In the genomic region with DNA sequence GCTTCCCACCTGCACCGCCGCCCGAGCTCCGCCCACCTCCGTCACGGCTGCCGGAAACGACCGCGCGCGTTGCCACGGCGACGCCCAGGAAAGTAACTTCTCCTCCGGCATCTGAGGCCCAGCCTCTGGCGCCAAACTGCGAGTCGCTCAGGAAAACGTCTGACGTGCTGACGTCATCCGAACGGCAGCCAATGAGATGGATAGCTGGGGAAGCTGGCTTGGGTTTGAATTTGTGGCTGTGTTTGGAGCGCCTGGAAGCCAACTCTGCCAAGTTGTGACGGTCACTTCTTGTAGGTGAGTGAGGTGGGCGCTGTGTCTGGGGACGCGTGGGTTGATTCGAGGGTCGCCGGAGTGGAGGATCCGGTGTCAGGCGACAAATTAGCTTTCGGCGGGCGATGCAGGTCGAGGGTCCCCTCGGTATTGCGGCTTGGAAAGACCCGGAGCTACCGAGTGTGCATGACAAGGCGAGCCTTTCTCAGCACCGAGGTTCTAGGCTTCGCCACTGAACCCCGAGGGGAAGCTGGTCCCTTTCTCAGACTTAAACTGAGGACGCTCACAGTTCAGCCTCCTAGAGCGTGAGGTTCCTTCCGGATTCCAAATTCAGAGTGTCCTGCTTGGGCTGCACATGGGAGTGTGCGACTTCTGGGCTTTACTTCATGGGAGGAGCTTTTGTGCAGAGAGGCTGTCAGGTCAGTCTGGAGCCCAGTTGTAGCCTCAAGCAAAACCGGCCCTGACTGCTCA, we compare ENCODE assay signal across 8 mouse cellular contexts. TPM values are rescaled to one million over a fixed set of nuclear protein-coding genes. Genes with fewer than 3 reads are reported as not detected.
DNase-seq lines count a peak whose midpoint lies in the region; ATAC-seq and TF ChIP-seq lines count a peak whose summit lies in the region.

A gene (plus strand): TSS at position 139 of the 741 bp plus-strand sequence.
A gene (minus strand): TSS at position 149 of the 741 bp plus-strand sequence.

- peak within 1 kb of the TSS; percentile 70 for H3K9ac ChIP-seq in heart, embryonic 15.5 days
- peak within 1 kb of the TSS; percentile 95 for H3K9ac ChIP-seq in liver, embryonic 14.5 days (replicated peaks)
- H3K9ac ChIP-seq in neural tube, embryonic 11.5 days (ENCODE audit: low read length) = peak within 1 kb of the TSS; percentile 70
- H3K9ac ChIP-seq in stomach, postnatal 0 days (ENCODE audit: low read length) = peak within 1 kb of the TSS; percentile 69

- peak within 1 kb of the TSS; percentile 95 for H3K27ac ChIP-seq in forebrain, embryonic 10.5 days
- H3K27ac ChIP-seq in heart, embryonic 15.5 days = peak within 1 kb of the TSS; percentile 82
- H3K27ac ChIP-seq in liver, embryonic 14.5 days = peak within 1 kb of the TSS; percentile 77
- H3K27ac ChIP-seq in neural tube, embryonic 11.5 days (ENCODE audit: low read depth, low read length) = peak within 1 kb of the TSS; percentile 75; the same call in 1 of the 2 replicates
- H3K27ac ChIP-seq in stomach, postnatal 0 days (replicated peaks) = peak within 1 kb of the TSS; percentile 72

- H3K4me2 ChIP-seq in heart, embryonic 15.5 days = peak within 1 kb of the TSS; percentile 67
- peak within 1 kb of the TSS; percentile 88 for H3K4me2 ChIP-seq in liver, embryonic 14.5 days (ENCODE audit: low read depth)
- H3K4me2 ChIP-seq in neural tube, embryonic 11.5 days (ENCODE audit: low read depth) = peak within 1 kb of the TSS; percentile 62
- peak within 1 kb of the TSS; percentile 66 for H3K4me2 ChIP-seq in stomach, postnatal 0 days (replicated peaks; ENCODE audit: low read depth)

- TF ChIP-seq EP300 in liver, embryonic 14.5 days (IDR thresholded peaks at IDR 0.05; ENCODE audit: low read depth) = no peak
- no peak for TF ChIP-seq EP300 in stomach, postnatal 0 days (optimal IDR thresholded peaks at IDR 0.05)

- 0 out of 2 replicates have a peak, but pooled peaks cover 4% of the 10 kb centered on the region for H3K36me3 ChIP-seq in forebrain, embryonic 10.5 days (replicated peaks)
- H3K36me3 ChIP-seq in heart, embryonic 15.5 days = no peaks in the 10 kb centered on the region
- H3K36me3 ChIP-seq in liver, embryonic 14.5 days (replicated peaks; ENCODE audit: control insufficient read depth, insufficient read depth, low read depth) = no peaks in the 10 kb centered on the region
- H3K36me3 ChIP-seq in neural tube, embryonic 11.5 days (ENCODE audit: control insufficient read depth, insufficient read depth, low read length) = no peaks in the 10 kb centered on the region
- no peaks in the 10 kb centered on the region for H3K36me3 ChIP-seq in stomach, postnatal 0 days (ENCODE audit: control insufficient read depth, insufficient read depth, low read length)

- peak within 1 kb of the TSS; percentile 82 for H3K4me3 ChIP-seq in forebrain, embryonic 10.5 days
- H3K4me3 ChIP-seq in heart, embryonic 15.5 days = peak within 1 kb of the TSS; percentile 81
- peak within 1 kb of the TSS; percentile 90 to 95 for H3K4me3 ChIP-seq in liver, embryonic 14.5 days (ENCODE audit: insufficient read depth in 1 of 2, low read depth in 2 of 2, low read length in 2 of 2)
- peak within 1 kb of the TSS; percentile 70 for H3K4me3 ChIP-seq in neural tube, embryonic 11.5 days (ENCODE audit: low read depth, low read length)
- H3K4me3 ChIP-seq in stomach, postnatal 0 days (ENCODE audit: low read depth, low read length) = peak within 1 kb of the TSS; percentile 79

- WGBS in forebrain, embryonic 10.5 days = under 1% methylated on average over 51 of the region's 51 CpGs
- WGBS in heart, embryonic 15.5 days = under 1% methylated on average over 51 of the region's 51 CpGs
- under 1% methylated on average over 51 of the region's 51 CpGs for WGBS in liver, embryonic 14.5 days (ENCODE audit: insufficient replicate concordance)
- under 1% methylated on average over 51 of the region's 51 CpGs for WGBS in neural tube, embryonic 11.5 days
- under 1% methylated on average over 51 of the region's 51 CpGs for WGBS in stomach, postnatal 0 days

- H3K4me1 ChIP-seq in forebrain, embryonic 10.5 days = peaks cover 30% of the 10 kb centered on the region
- H3K4me1 ChIP-seq in heart, embryonic 15.5 days (replicated peaks) = peaks cover 16% of the 10 kb centered on the region
- H3K4me1 ChIP-seq in liver, embryonic 14.5 days (replicated peaks; ENCODE audit: control insufficient read depth in 2 of 2, insufficient read depth in 2 of 2, low read length in 1 of 2) = peaks cover 18 to 21% of the 10 kb centered on the region in 2 experiments
- H3K4me1 ChIP-seq in neural tube, embryonic 11.5 days (ENCODE audit: control insufficient read depth, insufficient read depth, low read length) = no peaks in the 10 kb centered on the region; the same call in 1 of the 2 replicates
- H3K4me1 ChIP-seq in stomach, postnatal 0 days (replicated peaks; ENCODE audit: control insufficient read depth, insufficient read depth) = no peaks in the 10 kb centered on the region

- H3K9me3 ChIP-seq in forebrain, embryonic 10.5 days = no peaks in the 10 kb centered on the region
- H3K9me3 ChIP-seq in heart, embryonic 15.5 days (replicated peaks) = no peaks in the 10 kb centered on the region
- no peaks in the 10 kb centered on the region for H3K9me3 ChIP-seq in liver, embryonic 14.5 days (ENCODE audit: control insufficient read depth, low read length)
- H3K9me3 ChIP-seq in neural tube, embryonic 11.5 days (ENCODE audit: control insufficient read depth, low read length) = no peaks in the 10 kb centered on the region
- H3K9me3 ChIP-seq in stomach, postnatal 0 days (ENCODE audit: control insufficient read depth, low read length) = no peaks in the 10 kb centered on the region

- no peak for TF ChIP-seq CTCF in liver, embryonic 14.5 days (IDR thresholded peaks at IDR 0.05; ENCODE audit: low read depth)
- TF ChIP-seq CTCF in stomach, postnatal 0 days (IDR thresholded peaks at IDR 0.05; ENCODE audit: low read depth) = no peak

- no peaks in the 10 kb centered on the region for H3K27me3 ChIP-seq in forebrain, embryonic 10.5 days (ENCODE audit: poor library complexity, severe bottlenecking)
- H3K27me3 ChIP-seq in heart, embryonic 15.5 days = no peaks in the 10 kb centered on the region
- H3K27me3 ChIP-seq in liver, embryonic 14.5 days (ENCODE audit: control insufficient read depth, insufficient read depth, low read length) = no peaks in the 10 kb centered on the region
- H3K27me3 ChIP-seq in neural tube, embryonic 11.5 days (ENCODE audit: control insufficient read depth, insufficient read depth, low read length) = no peaks in the 10 kb centered on the region
- H3K27me3 ChIP-seq in stomach, postnatal 0 days (ENCODE audit: control insufficient read depth, insufficient read depth, low read length) = no peaks in the 10 kb centered on the region

- DNase-seq in CD8-positive naive resting alpha-beta T cell, adult 2 months (ENCODE audit: low read depth in 2 of 2, low spot score in 2 of 2) = peak; percentile 90
- DNase-seq in c-Kit-positive CD71-negative TER-119-negative erythroid progenitor cells, embryonic 14.5 days (ENCODE audit: low read depth) = peak; percentile 95
- peak; percentile 97 for DNase-seq in forebrain, embryonic 10.5 days (ENCODE audit: extremely low spot score, low spot score)
- DNase-seq in kidney, postnatal 25 days = peak; percentile 98 to 99
- peak; percentile 97 to 98 (median 97) for DNase-seq in liver, embryonic 14.5 days (ENCODE audit: low read depth in 3 of 3, low spot score in 3 of 3)
- peak; percentile 95 for DNase-seq in neural tube, embryonic 11.5 days (ENCODE audit: low spot score)
- DNase-seq in stomach, postnatal 0 days (ENCODE audit: low spot score) = peak; percentile 97

- peak; percentile 96 for ATAC-seq in heart, embryonic 15.5 days (replicated peaks; ENCODE audit: insufficient number of reproducible peaks, insufficient read depth, low FRiP score, low read depth)
- ATAC-seq in liver, embryonic 14.5 days (ENCODE audit: insufficient read depth) = peak; percentile 94
- peak; percentile 97 for ATAC-seq in neural tube, embryonic 11.5 days (ENCODE audit: insufficient read depth, low FRiP score, low TSS enrichment)
- peak; percentile 99 for ATAC-seq in stomach, postnatal 0 days (ENCODE audit: low FRiP score, low TSS enrichment)

RNA-seq across cellular contexts. Expression of the first gene that starts in this region (rescaled TPM):
- 34.4 and 36.8 TPM in 2 replicates for polyA plus RNA-seq in forebrain, embryonic 10.5 days (2016; fragmentation: Nextera tagmentation; extraction: Ambion mirVana)
- polyA plus RNA-seq in heart, embryonic 15.5 days (2015; fragmentation: Nextera tagmentation; extraction: Ambion mirVana) = 9.4 and 10.5 TPM in 2 replicates
- 6.3 and 12.1 TPM in 2 replicates for polyA plus RNA-seq in liver, embryonic 14.5 days (2012; rRNA removed)
- polyA plus RNA-seq in liver, embryonic 14.5 days (2014; fragmentation: Nextera tagmentation; extraction: Ambion mirVana) = 31.9 and 33.8 TPM in 2 replicates
- polyA plus RNA-seq in neural tube, embryonic 11.5 days (2014; fragmentation: Nextera tagmentation; extraction: Ambion mirVana) = 33.3 and 35.8 TPM in 2 replicates
- polyA plus RNA-seq in stomach, postnatal 0 days (2015; fragmentation: Nextera tagmentation; extraction: Ambion mirVana) = 3.7 and 4.3 TPM in 2 replicates

RNA-seq across cellular contexts. Expression of the second gene that starts in this region (rescaled TPM):
- polyA plus RNA-seq in forebrain, embryonic 10.5 days (2016; fragmentation: Nextera tagmentation; extraction: Ambion mirVana) = 9.2 and 9.5 TPM in 2 replicates
- 15.7 and 16.5 TPM in 2 replicates for polyA plus RNA-seq in heart, embryonic 15.5 days (2015; fragmentation: Nextera tagmentation; extraction: Ambion mirVana)
- 3.4 and 4.3 TPM in 2 replicates for polyA plus RNA-seq in liver, embryonic 14.5 days (2012; rRNA removed)
- polyA plus RNA-seq in liver, embryonic 14.5 days (2014; fragmentation: Nextera tagmentation; extraction: Ambion mirVana) = 5.0 and 6.0 TPM in 2 replicates
- 11.2 and 12.9 TPM in 2 replicates for polyA plus RNA-seq in neural tube, embryonic 11.5 days (2014; fragmentation: Nextera tagmentation; extraction: Ambion mirVana)
- polyA plus RNA-seq in stomach, postnatal 0 days (2015; fragmentation: Nextera tagmentation; extraction: Ambion mirVana) = 6.4 TPM in 2 replicates

Comparison
In these comparisons a context has a peak if more than half of its experiments do, and no peak if none do; other contexts are left out.
1. Peak in every context shown above with its lines: DNase-seq, ATAC-seq, H3K4me3 ChIP-seq and H3K27ac ChIP-seq.